14 mouse cellular contexts compared by ENCODE assay signal in the genomic region with DNA sequence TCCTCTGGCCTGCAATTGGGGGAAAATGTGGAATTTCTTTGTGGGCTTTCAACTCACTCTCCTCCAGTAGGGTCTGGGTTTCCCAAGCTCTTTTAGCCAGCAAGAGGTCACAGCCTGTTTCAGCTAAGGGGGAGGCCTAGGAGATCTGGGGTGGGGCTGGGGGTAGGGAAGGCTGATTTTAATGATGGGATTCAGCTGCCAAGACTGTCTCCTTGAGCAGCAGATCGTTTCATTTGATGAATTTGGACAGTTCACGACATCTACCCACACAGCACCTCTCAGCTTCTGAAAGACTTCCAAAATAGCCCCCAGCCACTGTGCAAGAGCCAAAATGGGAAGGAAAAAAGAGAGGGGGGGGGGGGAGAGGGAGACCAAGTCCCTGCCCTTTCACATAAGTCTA. TPM values are rescaled to one million over a fixed set of nuclear protein-coding genes. Genes with fewer than 3 reads are reported as not detected.
DNase-seq lines count a peak whose midpoint lies in the region; ATAC-seq lines count a peak whose summit lies in the region.
"Had no signal": no experiment of that assay in that cellular context is flagged by ENCODE, and none has a peak within 500 bp of the region (broad histone marks: within the 10 kb centered on the region; RNA-seq: fewer than 3 reads in every experiment).

No protein-coding gene starts in this region.

- peak; percentile 44 for DNase-seq in kidney, postnatal 10 days
- no peak for DNase-seq in kidney, adult 9 months
- DNase-seq in NIH3T3 (ENCODE audit: low read depth), result peak; percentile 33
- DNase-seq in left cerebral cortex, adult 9 months (ENCODE audit: low spot score in 2 of 2), result no peak
- no peak for DNase-seq in adrenal gland, adult 8-10 months
- DNase-seq: adrenal gland, postnatal 14 days; heart, postnatal 4 days; lung, adult 2 months; right cerebral cortex, postnatal 25 days had no signal

- no peak overlapping the region for H3K4me3 ChIP-seq in embryonic facial prominence, embryonic 12.5 days
- no peak overlapping the region for H3K4me3 ChIP-seq in limb, embryonic 12.5 days (replicated peaks)

- H3K4me2 ChIP-seq in embryonic facial prominence, embryonic 12.5 days (replicated peaks), result 0 out of 2 replicates have a peak overlapping the region, but pooled peaks have one; percentile 57
- H3K4me2 ChIP-seq in limb, embryonic 12.5 days, result no peak overlapping the region

- H3K27me3 ChIP-seq in embryonic facial prominence, embryonic 12.5 days, result no peaks in the 10 kb centered on the region
- H3K27me3 ChIP-seq in limb, embryonic 12.5 days, result no peaks in the 10 kb centered on the region

- H3K9ac ChIP-seq in embryonic facial prominence, embryonic 12.5 days, result no peak overlapping the region
- H3K9ac ChIP-seq in limb, embryonic 12.5 days (replicated peaks), result no peak overlapping the region

- peak overlapping the region; percentile 95 for H3K27ac ChIP-seq in embryonic facial prominence, embryonic 12.5 days
- H3K27ac ChIP-seq in limb, embryonic 12.5 days, result peak overlapping the region; percentile 97

- no peak for ATAC-seq in embryonic facial prominence, embryonic 12.5 days (ENCODE audit: insufficient number of reproducible peaks, insufficient read depth, low FRiP score, low TSS enrichment)
- no peak for ATAC-seq in limb, embryonic 12.5 days (ENCODE audit: insufficient number of reproducible peaks, insufficient read depth, low FRiP score, low TSS enrichment, low read depth)

- H3K4me1 ChIP-seq in embryonic facial prominence, embryonic 12.5 days, result peaks cover 50% of the 10 kb centered on the region
- peaks cover 51% of the 10 kb centered on the region for H3K4me1 ChIP-seq in limb, embryonic 12.5 days (replicated peaks)

- peaks cover 3% of the 10 kb centered on the region; the same call in 1 of the 2 replicates for H3K36me3 ChIP-seq in embryonic facial prominence, embryonic 12.5 days
- peaks cover 7% of the 10 kb centered on the region for H3K36me3 ChIP-seq in limb, embryonic 12.5 days

- WGBS in embryonic facial prominence, embryonic 12.5 days, result 18% methylated on average over 2 of the region's 2 CpGs
- WGBS in limb, embryonic 12.5 days, result 26% methylated on average over 2 of the region's 2 CpGs

- H3K9me3 ChIP-seq in embryonic facial prominence, embryonic 12.5 days, result no peaks in the 10 kb centered on the region
- H3K9me3 ChIP-seq in limb, embryonic 12.5 days, result 0 out of 2 replicates have a peak, but pooled peaks cover 4% of the 10 kb centered on the region

RNA-seq across cellular contexts. Expression of a gene that starts 4.6 kb away (rescaled TPM):
- polyA plus RNA-seq in embryonic facial prominence, embryonic 12.5 days (2016; fragmentation: Nextera tagmentation; extraction: Ambion mirVana), result 34.9 and 36.9 TPM in 2 replicates
- 33.8 and 36.9 TPM in 2 replicates for polyA plus RNA-seq in limb, embryonic 12.5 days (2016; fragmentation: Nextera tagmentation; extraction: Ambion mirVana)
- 10 to 100 TPM; 14.4 to 25.6 (median 20.0) TPM for total RNA-seq in adrenal gland, adult 8-10 months (2022)

RNA-seq across cellular contexts. Expression of a gene that starts 6.0 kb away (rescaled TPM):
- polyA plus RNA-seq in embryonic facial prominence, embryonic 12.5 days (2016; fragmentation: Nextera tagmentation; extraction: Ambion mirVana), result not detected in 2 replicates
- polyA plus RNA-seq in limb, embryonic 12.5 days (2016; fragmentation: Nextera tagmentation; extraction: Ambion mirVana), result not detected in 2 replicates
- not detected for total RNA-seq in adrenal gland, adult 8-10 months (2022)
- total RNA-seq: adrenal gland, postnatal 14 days; heart, adult 8-10 months; heart, postnatal 4 days; left cerebral cortex, postnatal 14 days had no signal
- polyA plus RNA-seq: lung, adult 2 months; midbrain, embryonic 16.5 days had no signal

RNA-seq across cellular contexts. Expression of a gene that starts 58.2 kb away (rescaled TPM):
- 12.6 and 13.1 TPM in 2 replicates for polyA plus RNA-seq in embryonic facial prominence, embryonic 12.5 days (2016; fragmentation: Nextera tagmentation; extraction: Ambion mirVana)
- polyA plus RNA-seq in limb, embryonic 12.5 days (2016; fragmentation: Nextera tagmentation; extraction: Ambion mirVana), result 12.6 and 13.0 TPM in 2 replicates
- total RNA-seq in adrenal gland, adult 8-10 months (2022), result 100 to 1,000 TPM; 103 to 160 (median 130) TPM

Comparison
In these comparisons a context has a peak if more than half of its experiments do, and no peak if none do; other contexts are left out.
1. DNase-seq: peak in kidney, postnatal 10 days (single experiment) and NIH3T3 (single experiment); none in kidney, adult 9 months (single experiment), left cerebral cortex, adult 9 months (0 of 2) and adrenal gland, adult 8-10 months (single experiment).